Mouse (Mus musculus): Measurements from ENCODE around the gene Ubiad1. TPM values are rescaled to one million over a fixed set of nuclear protein-coding genes. Genes with fewer than 3 reads are reported as not detected.

Ubiad1 gene
- 12.9 and 13.6 TPM in 2 replicates for polyA plus RNA-seq (2012; rRNA removed)

DNA sequence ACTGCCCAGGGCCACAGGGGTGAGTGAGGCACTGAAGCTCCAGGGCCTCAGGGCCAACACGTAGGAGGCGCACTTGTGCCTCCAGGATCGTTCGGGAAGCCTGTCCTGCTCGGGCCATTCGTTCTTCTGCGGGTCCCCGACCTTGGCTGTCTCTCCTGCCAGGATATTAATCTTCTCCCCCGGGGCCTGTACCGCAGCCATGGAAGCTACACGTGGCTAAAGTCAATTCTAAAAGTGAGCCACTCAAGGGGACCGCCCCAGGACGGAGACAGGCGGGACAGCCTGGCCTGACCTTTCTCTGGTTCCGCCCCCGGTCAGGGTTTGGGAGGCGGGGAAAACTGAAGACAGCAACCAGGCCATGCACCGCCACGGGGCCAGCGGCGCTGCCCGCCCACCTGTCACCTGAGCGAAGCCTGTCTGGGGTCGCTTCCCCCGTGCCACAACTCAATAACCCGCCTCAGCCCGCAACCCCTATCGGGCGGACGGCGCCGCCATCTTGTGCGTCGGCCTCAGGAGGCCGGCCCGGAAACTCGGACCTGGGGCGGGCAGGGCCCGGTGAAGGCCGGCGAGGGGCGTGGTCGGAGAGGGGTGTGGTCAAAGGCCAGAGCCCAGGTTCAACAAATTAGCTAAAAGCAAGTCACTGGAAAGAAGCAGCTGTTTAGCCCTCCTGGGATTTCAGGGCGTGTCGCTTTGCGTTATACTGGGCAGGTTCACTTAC, at the start of gene Ubiad1:
Gene Ubiad1 (minus strand): TSS at position 522 of the 718 bp plus-strand sequence.
- DNase-seq (ENCODE audit: low read depth, low spot score): peak; percentile 75
- under 1% methylated on average over 46 of the region's 46 CpGs for WGBS

DNA sequence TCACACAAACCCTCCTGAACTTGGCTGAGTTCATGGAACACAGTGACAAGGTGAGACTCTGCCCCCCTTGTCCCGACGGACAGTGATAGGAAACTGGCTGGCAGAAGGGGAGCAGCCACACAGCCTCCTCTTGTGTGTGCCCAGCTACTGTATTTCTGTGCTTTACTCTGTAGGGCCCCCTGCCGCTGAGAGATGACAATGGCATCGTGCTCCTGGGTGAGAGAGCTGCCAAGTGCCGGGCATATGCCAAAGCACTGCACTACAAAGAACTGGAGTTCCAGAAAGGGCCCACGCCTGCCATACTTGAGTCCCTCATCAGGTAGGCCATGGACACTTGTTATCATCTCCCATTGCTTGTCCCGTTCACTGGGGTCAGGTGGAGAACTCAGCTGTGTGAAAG, 46.9 kb upstream of the Ubiad1 start:
- no peak for DNase-seq (ENCODE audit: low read depth, low spot score)
- WGBS: 90% methylated on average over 7 of the region's 7 CpGs

DNA sequence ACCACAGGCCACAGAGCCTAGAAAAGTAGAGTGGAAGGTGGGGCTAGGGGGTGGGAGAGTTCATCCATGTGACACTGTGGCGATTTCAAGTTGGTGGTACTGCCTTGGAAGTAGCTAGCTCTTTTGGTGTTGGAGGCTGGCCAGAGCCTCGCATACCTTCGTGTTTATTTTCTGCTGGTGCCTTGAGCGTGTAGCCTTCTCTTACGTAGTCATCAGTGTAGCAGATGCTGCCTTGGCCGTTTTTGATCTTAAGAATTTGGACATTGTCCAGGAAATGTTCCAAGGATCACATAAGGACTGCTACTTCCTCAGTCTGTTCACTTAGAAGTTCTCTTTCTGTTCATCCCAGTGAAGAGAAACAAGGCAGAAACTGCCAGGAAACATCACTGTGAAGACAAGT, 45.9 kb upstream of the Ubiad1 start:
- 47% methylated on average over 6 of the region's 6 CpGs for WGBS
- DNase-seq (ENCODE audit: low read depth, low spot score): no peak

DNA sequence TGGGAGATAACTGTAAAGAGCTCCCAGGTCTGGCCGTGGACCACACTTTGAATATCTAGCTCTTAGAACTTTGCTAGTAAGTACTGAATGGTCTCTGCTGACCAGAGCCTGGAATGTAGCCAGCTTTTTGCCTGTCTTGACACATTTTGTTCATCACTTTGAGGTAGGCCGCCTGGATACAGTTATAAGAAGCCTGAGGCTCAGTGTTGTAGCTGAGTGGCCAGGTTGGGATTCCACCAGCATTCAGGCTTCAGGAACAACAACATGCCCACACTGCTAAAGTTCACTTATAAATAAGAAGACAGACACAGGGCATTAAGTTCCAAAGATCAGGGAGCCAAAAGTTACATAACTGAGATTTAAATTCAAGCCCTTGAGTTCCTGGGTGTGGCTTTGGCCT, 43.3 kb upstream of the Ubiad1 start:
- 80% methylated on average over 2 of the region's 2 CpGs for WGBS
- no peak for DNase-seq (ENCODE audit: low read depth, low spot score)

DNA sequence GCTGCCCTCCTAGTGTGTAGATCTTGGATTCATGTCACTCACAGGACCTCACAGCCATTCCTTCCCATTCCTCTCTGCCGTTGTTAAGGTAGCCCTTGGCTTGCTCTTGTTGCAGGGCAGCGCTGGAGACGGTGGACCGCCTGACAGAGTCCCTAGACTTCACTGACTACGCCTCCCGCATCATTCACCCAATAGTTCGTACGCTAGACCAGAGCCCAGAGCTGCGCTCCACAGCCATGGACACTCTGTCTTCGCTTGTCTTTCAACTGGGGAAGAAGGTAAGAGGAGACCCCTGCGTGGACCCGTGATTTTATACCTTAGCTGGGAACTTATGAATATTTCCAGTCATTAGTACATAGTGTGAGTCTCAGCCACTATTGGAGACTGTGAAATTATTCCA, 39.9 kb upstream of the Ubiad1 start:
- WGBS: 97% methylated on average over 12 of the region's 12 CpGs
- no peak for DNase-seq (ENCODE audit: low read depth, low spot score)

DNA sequence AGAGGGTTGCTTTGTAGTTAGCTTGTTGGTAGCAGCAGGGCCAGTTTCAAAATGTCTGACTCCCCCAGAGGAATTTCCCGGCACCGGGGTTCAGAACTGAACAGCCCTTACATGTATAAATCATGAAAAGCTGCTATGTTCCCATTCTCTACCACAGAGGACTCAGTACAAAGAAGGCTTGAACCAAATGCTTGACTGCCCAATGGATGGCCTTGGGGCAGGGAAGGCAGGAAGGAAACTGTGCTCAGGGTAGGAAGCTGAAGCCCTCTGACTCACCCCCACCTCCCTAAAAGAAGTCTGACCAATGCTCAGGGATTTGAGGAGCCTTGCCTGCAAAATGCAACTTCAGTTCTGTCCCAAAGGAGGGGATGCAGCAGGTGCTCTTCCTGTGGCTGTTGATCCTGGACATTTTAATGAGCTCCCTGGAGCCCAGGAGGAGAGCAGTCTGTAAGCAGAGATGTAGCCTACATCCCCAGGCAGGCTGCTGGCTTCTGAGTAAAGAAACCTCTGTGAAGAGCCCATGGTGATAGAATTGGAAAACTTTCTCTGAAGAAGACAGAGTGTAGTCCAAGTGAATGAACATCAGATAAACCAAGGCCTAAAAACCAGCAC, 37.1 kb upstream of the Ubiad1 start:
- 96% methylated on average over 2 of the region's 2 CpGs for WGBS
- DNase-seq (ENCODE audit: low read depth, low spot score): no peak

DNA sequence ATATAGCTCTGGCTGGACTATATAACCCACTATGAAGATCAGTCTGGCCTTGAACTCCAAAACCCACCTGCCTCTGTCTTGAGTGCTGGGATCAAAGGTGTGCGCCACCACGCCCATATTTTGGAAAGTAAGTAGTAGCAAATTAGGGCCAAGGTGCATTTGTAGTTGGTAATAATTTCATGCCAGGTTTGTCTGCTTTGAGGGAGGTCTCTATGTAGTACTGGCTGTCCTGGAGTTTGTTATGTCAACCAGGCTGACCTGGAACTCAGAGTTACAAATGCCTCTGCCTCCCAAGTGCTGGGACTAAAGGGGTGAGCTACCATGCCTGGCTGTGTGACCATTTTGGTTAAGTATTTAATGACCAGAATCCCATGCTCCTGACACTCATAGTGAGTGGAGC, 35.7 kb upstream of the Ubiad1 start:
- 96% methylated on average over 2 of the region's 2 CpGs for WGBS
- DNase-seq (ENCODE audit: low read depth, low spot score): no peak

DNA sequence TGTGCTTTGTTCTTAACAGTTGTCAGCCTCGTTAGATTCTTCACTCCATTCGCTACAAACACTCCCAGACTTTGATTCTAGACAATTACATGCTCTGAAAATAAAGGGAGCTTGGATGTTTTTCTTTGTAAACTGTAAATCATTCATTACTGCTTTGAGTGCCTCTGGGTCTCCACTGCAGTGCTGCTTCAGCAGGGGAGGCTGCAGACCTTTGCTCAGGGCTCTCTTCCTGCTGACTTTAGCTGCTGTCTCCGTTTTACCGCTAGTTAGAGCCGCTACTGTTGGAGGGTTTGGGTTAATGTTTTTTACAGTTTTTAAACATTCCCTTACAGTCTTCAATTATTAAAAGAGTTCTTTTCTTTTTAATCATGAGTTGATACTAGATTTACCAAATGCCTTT, 28.9 kb upstream of the Ubiad1 start:
- 83% methylated on average over 5 of the region's 5 CpGs for WGBS
- no peak for DNase-seq (ENCODE audit: low read depth, low spot score)

DNA sequence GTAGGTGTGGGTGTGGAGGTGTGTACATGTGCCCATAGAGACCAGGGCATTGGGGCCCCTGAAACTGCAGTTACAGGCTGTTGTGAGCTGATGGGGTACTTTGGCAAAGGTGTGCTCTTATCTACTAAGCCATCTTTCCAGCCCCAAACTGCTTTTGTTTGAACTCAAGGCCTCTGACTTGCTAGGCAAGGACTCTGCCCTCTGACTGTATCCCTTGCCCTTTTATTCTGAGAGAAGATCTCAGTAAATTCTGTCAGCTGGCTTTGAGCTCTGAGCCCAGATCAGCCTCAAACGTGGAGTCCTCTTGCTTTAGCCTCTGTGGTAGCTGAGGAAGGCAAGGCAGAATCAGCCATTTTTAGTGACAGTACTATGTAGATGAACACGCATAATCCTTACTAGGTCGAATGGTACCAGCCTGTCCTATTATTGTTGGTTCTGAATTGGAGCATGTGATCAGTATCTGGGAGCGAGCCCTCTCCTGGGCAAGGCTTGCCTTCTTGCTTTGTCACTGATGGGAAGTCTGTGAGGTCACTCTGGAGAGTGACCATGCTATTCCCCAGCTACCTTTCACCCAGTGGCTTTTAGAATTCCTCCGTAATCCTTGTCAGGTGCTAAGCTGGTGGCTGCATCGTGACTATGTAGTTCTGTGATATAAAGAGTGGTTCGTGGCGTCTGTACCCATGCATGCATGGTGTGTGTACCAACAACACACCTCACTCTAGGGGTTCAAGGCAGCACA, 28.0 kb upstream of the Ubiad1 start:
- 92% methylated on average over 8 of the region's 8 CpGs for WGBS
- DNase-seq (ENCODE audit: low read depth, low spot score): no peak

DNA sequence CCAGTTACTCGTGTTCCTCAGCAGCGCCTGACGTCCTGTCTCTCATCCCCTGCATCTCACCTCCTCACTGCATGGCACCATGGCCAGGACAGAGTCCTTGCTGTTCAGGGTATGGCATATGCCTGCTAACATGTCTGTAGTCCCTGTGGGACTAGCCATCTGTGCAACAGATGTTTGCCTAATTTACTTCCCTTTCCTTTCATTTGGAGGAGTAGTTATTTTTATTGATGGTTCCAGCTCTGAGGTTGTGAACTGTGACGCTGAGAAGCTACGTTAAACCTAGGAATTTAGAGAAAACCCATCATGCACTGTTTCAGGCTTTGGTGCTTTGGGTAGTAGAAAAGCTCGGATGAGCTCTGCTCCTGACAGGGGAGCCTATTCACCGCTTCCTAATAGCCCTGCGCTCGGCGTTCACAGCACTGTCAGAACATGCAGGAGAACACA, 26.8 kb upstream of the Ubiad1 start:
- WGBS: 87% methylated on average over 10 of the region's 10 CpGs
- no peak for DNase-seq (ENCODE audit: low read depth, low spot score)

DNA sequence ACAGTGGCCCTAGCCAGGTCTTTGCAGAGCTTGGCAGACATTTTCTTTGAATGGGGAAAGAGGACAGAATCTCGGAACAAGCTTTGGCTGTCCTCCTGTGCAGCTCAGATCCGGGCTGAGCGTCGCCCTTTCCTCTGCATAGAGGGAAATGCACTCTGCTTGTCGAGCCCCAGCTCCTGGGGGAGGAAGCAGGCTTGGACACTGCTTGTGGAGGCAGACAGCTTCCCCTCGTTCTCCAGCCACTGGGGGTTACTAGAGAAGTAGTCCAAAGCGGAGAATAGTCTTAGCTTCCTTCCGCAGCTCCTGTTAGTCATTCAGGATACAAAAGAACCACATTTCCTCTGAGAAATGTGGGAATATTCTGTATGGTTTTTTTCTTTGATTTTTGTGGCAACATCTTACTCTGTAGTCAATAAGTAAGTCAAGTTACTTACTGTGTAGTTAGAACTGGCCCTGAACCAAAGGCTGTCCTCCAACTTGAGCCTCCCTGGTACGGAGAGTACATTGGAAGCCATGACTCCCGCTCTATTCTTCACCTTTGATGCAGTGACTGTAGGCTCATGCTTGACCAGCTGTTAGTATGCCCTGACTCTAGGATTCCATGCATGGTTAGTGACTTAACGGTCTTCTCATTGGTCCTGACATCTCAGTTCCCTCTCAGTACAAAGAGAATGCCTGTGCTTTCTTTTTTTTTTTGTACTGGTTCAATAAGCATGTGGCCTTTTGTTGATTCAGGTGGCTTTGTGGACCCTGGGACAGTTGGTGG, 25.1 kb upstream of the Ubiad1 start:
- 89% methylated on average over 11 of the region's 11 CpGs for WGBS
- no peak for DNase-seq (ENCODE audit: low read depth, low spot score)

DNA sequence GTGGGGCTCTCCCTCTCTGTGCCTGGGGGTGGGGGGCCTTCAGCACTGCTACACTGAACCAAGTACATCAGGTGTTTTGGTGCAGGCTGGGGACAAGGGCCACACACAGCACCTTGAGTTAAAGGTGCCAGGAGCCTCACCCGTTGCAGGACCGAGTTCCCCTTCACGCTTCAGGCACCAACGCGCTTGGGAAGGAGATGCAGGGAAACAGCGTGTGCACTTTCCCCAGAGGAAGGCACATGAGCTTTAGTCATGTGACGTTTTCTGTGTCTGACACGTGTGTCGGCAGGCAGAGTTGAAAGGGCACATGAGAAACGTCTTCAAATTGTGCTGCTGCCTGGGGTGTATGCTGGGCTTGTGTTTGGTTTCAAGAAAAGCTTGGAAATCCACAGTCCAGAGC, 23.8 kb upstream of the Ubiad1 start:
- DNase-seq (ENCODE audit: low read depth, low spot score): no peak
- 91% methylated on average over 10 of the region's 10 CpGs for WGBS

DNA sequence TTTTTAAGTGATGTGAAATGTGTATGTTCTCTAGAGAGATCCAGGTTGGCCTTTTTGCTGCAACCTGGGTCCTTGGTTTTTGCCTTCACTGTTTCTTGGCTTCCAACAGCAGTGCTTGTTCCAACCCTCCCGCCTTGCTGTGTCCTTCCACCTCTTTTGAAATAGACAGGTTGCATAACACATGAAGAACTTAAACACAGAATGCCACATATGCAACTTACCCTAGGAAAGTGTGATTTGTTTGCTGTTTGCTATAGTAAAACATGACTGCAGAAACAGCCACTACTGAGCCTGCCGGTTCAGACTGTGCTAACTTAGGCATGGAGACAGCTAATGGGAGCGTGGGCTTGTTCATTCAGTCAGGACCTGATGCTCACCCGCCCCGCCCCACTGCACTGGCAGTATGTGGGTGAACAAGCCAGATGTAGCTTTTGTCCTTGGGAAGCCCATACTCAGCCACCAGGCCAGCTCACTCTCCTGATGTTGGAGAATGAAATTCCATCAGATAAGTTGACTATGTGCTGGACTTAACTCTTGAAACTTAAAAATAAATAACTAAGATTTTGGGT, 22.0 kb upstream of the Ubiad1 start:
- no peak for DNase-seq (ENCODE audit: low read depth, low spot score)
- WGBS: 92% methylated on average over 5 of the region's 5 CpGs

DNA sequence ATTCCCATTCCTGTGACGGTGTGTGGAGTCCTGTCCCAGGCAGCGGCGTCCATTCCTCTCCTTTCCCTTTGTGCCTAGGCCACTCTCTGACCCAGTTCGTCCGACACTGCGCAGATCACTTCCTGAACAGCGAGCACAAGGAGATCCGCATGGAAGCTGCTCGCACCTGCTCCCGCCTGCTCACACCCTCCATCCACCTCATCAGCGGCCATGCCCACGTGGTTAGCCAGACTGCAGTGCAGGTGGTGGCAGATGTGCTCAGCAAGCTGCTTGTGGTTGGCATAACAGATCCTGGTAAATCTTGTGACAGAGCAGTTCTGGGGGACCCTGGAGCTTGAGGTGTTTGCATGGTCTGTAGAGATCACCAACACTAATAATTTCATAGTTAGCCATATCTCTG, 20.3 kb upstream of the Ubiad1 start:
- 94% methylated on average over 12 of the region's 12 CpGs for WGBS
- no peak for DNase-seq (ENCODE audit: low read depth, low spot score)

DNA sequence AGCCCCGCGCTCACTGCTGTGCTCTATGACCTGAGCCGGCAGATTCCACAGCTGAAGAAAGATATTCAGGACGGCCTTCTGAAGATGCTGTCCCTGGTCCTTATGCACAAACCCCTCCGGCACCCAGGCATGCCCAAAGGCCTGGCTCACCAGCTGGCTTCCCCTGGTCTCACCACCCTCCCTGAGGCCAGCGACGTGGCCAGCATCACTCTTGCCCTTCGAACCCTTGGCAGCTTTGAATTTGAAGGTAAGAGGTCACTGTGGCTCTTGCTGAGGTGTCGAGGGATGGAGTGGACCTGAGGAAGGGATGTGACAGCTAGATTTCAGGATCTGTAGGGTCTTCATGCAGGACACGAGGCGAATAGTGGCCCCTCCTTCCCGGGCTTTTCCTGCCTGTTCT, 19.7 kb upstream of the Ubiad1 start:
- WGBS: 88% methylated on average over 12 of the region's 12 CpGs
- no peak for DNase-seq (ENCODE audit: low read depth, low spot score)

DNA sequence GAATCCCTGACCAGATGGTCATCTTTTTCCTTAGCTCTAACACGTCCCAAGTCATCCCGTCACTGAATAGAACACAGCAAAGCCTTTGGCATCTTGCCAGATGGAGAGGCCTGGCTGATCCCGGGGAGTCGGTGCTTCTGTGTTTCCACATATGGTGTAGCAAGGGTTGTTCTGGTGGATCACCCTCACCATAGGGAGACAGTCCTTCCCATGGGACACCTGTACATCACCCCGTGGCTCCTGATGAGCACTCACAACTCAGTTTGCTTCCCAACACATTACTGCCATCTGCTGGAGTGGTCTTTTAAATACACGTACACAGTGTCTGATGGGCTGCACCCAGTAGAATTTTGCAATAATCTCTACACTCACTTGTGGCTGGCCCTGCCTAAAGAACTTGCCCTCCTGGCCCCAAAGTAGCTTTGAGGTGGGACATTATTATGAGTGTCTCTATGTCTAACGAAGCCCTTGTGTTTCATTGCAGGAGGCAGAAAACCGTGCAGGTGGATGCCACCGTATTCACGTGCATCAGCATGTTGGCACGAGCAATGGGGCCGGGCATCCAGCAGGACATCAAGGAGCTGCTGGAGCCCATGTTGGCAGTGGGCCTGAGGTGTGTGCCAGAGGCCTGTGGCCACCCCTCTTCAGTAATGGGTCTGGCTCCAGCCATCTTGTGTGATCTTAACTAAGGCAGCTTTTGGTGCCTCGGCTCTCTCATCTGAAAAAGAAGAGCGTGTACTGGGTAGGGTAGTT, 18.8 kb upstream of the Ubiad1 start:
- DNase-seq (ENCODE audit: low read depth, low spot score): no peak
- WGBS: 69% methylated on average over 14 of the region's 14 CpGs

DNA sequence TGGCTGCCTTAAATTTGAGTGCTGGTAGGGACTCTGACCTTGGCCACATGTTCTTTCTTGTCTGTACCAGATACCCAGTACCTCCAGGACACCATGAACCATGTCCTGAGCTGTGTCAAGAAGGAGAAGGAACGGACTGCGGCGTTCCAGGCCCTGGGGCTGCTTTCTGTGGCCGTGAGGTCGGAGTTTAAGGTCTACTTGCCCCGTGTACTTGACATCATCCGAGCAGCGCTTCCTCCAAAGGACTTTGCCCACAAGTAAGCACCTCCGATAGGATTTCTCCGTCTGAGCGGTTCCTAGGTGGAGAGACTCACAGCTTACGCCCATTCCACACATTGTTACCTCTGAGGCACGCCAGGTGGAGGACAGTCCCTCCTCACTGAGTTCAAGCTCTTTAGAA, 18.1 kb upstream of the Ubiad1 start:
- no peak for DNase-seq (ENCODE audit: low read depth, low spot score)

DNA sequence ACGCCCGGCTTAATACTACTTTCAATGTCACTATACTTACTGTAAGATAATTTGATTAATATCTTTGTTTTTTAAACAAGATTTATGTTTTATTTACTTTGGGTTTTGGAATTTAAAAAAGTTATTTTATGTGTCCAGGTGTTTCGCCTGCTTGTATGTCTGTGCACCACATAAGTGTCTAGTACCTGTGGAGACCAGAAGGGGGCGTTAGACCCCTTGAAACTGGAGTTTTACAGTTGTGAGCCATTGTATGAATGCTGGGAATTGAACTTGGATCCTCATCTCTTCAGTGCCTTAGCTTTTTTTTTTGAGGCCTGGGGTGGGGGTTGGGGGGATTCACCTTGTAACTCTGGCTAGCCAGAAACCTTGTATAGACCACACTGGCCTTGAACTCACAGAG, 17.2 kb upstream of the Ubiad1 start:
- no peak for DNase-seq (ENCODE audit: low read depth, low spot score)
- 86% methylated on average over 4 of the region's 4 CpGs for WGBS

More for the DNA sequence above, 18.1 kb upstream of the Ubiad1 start:
- 94% methylated on average over 13 of the region's 13 CpGs for WGBS

DNA sequence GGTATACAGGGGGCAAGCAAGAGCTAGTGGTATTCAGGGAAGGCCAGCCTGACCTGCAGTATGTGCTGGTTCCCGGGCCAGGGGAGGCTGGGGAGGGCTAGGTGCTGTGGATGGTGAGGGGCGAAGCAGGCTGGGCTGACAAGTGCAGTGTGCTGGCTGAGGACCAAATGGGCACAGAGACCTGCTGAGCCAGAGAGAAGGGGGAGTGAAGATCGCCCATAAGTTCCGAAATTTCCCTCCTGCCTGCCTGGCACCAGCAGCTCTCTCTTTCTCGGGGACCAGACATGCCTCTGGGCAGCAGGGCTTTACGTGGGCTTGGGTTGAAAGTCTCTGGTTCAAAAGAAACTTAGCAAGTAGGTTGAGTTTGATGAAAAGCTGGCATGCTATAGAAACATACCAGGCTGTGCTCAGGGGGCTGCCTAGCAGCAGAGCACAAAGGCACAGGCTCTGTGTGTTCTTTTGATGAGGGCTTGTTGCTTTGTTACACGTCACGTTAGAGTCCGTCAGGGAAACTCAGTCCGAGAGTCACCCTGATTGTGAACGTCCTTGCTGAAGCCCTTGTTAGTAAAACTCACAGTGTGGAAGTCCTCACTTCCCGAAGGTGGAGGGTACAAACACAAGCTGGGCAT, 16.2 kb upstream of the Ubiad1 start:
- DNase-seq (ENCODE audit: low read depth, low spot score): no peak
- 93% methylated on average over 12 of the region's 12 CpGs for WGBS
